Mouse (Mus musculus): ENCODE data around the gene Glycam1.

Gene Glycam1

GRCm38 (mm10) chr15:103518600-103519385 is 46.1 kb downstream of the Glycam1 start:
- no peak for DNase-seq

GRCm38 (mm10) chr15:103514914-103515313 is 50.0 kb downstream of the Glycam1 start:
- no peak for DNase-seq

- peak; percentile 75 for DNase-seq
Measured at GRCm38 (mm10) chr15:103514119-103514518, 50.8 kb downstream of the Glycam1 start.

GRCm38 (mm10) chr15:103513621-103514031 is 51.3 kb downstream of the Glycam1 start:
- DNase-seq, result no peak
